Mouse (Mus musculus): Measurements from ENCODE around the gene Smchd1. TPM values are rescaled to one million over a fixed set of nuclear protein-coding genes. Genes with fewer than 3 reads are reported as not detected.

Smchd1 gene
- polyA plus RNA-seq (2014; fragmentation: Illumina TruSeq; extraction: RNeasy Lipid Tissue Mini Kit (QIAGEN cat#74804); ENCODE audit: low replicate concordance), result 68.5 TPM

GRCm38 (mm10) chr17:71474762-71475704 is at the start of gene Smchd1:
Smchd1 (minus strand) TSS chr17:71475343.

GRCm38 (mm10) chr17:71459818-71460217 is 15.3 kb downstream of the Smchd1 start, which contains the start of gene Gm4707:
Gm4707 (minus strand) TSS chr17:71459918.

GRCm38 (mm10) chr17:71311340-71312171 is 163.6 kb downstream of the Smchd1 start, which contains the start of gene Emilin2:
Emilin2 (minus strand) TSS chr17:71311978.

Other genes with a start within 250 kb of the Smchd1 start
- gene Emilin2, start 163.4 kb downstream of the Smchd1 start, polyA plus RNA-seq (2014; fragmentation: Illumina TruSeq; extraction: RNeasy Lipid Tissue Mini Kit (QIAGEN cat#74804); ENCODE audit: low replicate concordance), result 0.11 TPM
- not detected for gene Gm4707, start 15.4 kb downstream of the Smchd1 start, polyA plus RNA-seq (2014; fragmentation: Illumina TruSeq; extraction: RNeasy Lipid Tissue Mini Kit (QIAGEN cat#74804); ENCODE audit: low replicate concordance)
- 16.3 TPM for gene Ndc80, start 51.5 kb upstream of the Smchd1 start, polyA plus RNA-seq (2014; fragmentation: Illumina TruSeq; extraction: RNeasy Lipid Tissue Mini Kit (QIAGEN cat#74804); ENCODE audit: low replicate concordance)
- 0.52 TPM for gene Spdya, start 76.7 kb upstream of the Smchd1 start, polyA plus RNA-seq (2014; fragmentation: Illumina TruSeq; extraction: RNeasy Lipid Tissue Mini Kit (QIAGEN cat#74804); ENCODE audit: low replicate concordance)
- gene Wdr43, start 140.6 kb upstream of the Smchd1 start, polyA plus RNA-seq (2014; fragmentation: Illumina TruSeq; extraction: RNeasy Lipid Tissue Mini Kit (QIAGEN cat#74804); ENCODE audit: low replicate concordance), result 84.6 TPM
- gene Togaram2, start 197.9 kb upstream of the Smchd1 start, polyA plus RNA-seq (2014; fragmentation: Illumina TruSeq; extraction: RNeasy Lipid Tissue Mini Kit (QIAGEN cat#74804); ENCODE audit: low replicate concordance), result not detected